Mouse (Mus musculus): ENCODE data around the gene Hsh2d.

The Hsh2d gene

GRCm38 (mm10) chr8:72189417-72190214 lies at the start of gene Hsh2d:
Gene Hsh2d, plus strand, starts transcription at chr8:72189638.
- no peak for DNase-seq (ENCODE audit: low read depth, low spot score)

- DNase-seq (ENCODE audit: low read depth, low spot score), result no peak
These were observed 46.1 kb upstream of the Hsh2d start for GRCm38 (mm10) chr8:72143256-72143824.

GRCm38 (mm10) chr8:72144345-72144975 lies 45.0 kb upstream of the Hsh2d start:
- DNase-seq (ENCODE audit: low read depth, low spot score), result no peak

GRCm38 (mm10) chr8:72145511-72145910 lies 43.9 kb upstream of the Hsh2d start:
- DNase-seq (ENCODE audit: low read depth, low spot score), result no peak

- DNase-seq (ENCODE audit: low read depth, low spot score), result no peak
These were observed 43.4 kb upstream of the Hsh2d start for GRCm38 (mm10) chr8:72146056-72146455.

- no peak for DNase-seq (ENCODE audit: low read depth, low spot score)
These were observed 42.9 kb upstream of the Hsh2d start for GRCm38 (mm10) chr8:72146556-72146955.

- no peak for DNase-seq (ENCODE audit: low read depth, low spot score)
These were observed 42.2 kb upstream of the Hsh2d start for GRCm38 (mm10) chr8:72147266-72147665.

- DNase-seq (ENCODE audit: low read depth, low spot score), result no peak
These were observed 40.4 kb upstream of the Hsh2d start for GRCm38 (mm10) chr8:72149056-72149455.

- no peak for DNase-seq (ENCODE audit: low read depth, low spot score)
These were observed 37.9 kb upstream of the Hsh2d start for GRCm38 (mm10) chr8:72151418-72152078.

- no peak for DNase-seq (ENCODE audit: low read depth, low spot score)
These were observed 36.1 kb upstream of the Hsh2d start for GRCm38 (mm10) chr8:72153382-72153781.

GRCm38 (mm10) chr8:72158096-72158495 lies 31.3 kb upstream of the Hsh2d start:
- no peak for DNase-seq (ENCODE audit: low read depth, low spot score)

- no peak for DNase-seq (ENCODE audit: low read depth, low spot score)
These were observed 30.7 kb upstream of the Hsh2d start for GRCm38 (mm10) chr8:72158726-72159125.

GRCm38 (mm10) chr8:72160007-72160406 lies 29.4 kb upstream of the Hsh2d start:
- DNase-seq (ENCODE audit: low read depth, low spot score), result no peak

GRCm38 (mm10) chr8:72160707-72161697 lies 28.4 kb upstream of the Hsh2d start, which contains the start of gene Rab8a:
Gene Rab8a, plus strand, starts transcription at chr8:72161200.
- peak; percentile 99 for DNase-seq (ENCODE audit: low read depth, low spot score)

GRCm38 (mm10) chr8:72162821-72163220 lies 26.6 kb upstream of the Hsh2d start:
- DNase-seq (ENCODE audit: low read depth, low spot score), result no peak

- DNase-seq (ENCODE audit: low read depth, low spot score), result no peak
These were observed 20.3 kb upstream of the Hsh2d start for GRCm38 (mm10) chr8:72169098-72169668.

- DNase-seq (ENCODE audit: low read depth, low spot score), result no peak
These were observed 19.7 kb upstream of the Hsh2d start for GRCm38 (mm10) chr8:72169681-72170249.

GRCm38 (mm10) chr8:72177346-72177925 lies 12.0 kb upstream of the Hsh2d start:
- peak; percentile 67 for DNase-seq (ENCODE audit: low read depth, low spot score)

- no peak for DNase-seq (ENCODE audit: low read depth, low spot score)
These were observed 5.8 kb upstream of the Hsh2d start for GRCm38 (mm10) chr8:72183554-72184202.
